Mouse (Mus musculus) adrenal gland, postnatal 36 days (tissue): ENCODE measurements at regions not wholly inside any gene's neighbourhood (a gene's known extent, or its start where the extent isn't known, plus 50 kb on each side); places are given as distances from the start of the nearest gene placed in this dataset. TPM values are rescaled to one million over a fixed set of nuclear protein-coding genes. Genes with fewer than 3 reads are reported as not detected.

Source experiments
- microRNA-seq: library from miRNA; unstranded; fragments of <30 nt; microRNA quantifications from one replicate; pipeline ENCODE4 v1.2.0, GENCODE M21; 2021

Small RNA genes lying in the stretch of these regions (microRNA-seq; reads per million reads assigned to microRNA genes)
- not detected for gene Gm27441
